Mouse (Mus musculus): ENCODE results near the gene Aknad1.

GRCm38 (mm10) chr3:108766943-108767342 lies 27.5 kb downstream of the Aknad1 start:
- TF ChIP-seq CTCF (IDR thresholded peaks at IDR 0.05; ENCODE audit: borderline replicate concordance, insufficient read depth, low read length) = no peak
- no peak for TF ChIP-seq POLR2A (IDR thresholded peaks at IDR 0.05; ENCODE audit: low read depth, low read length)

Data from embryonic fibroblast, embryonic 13.5 days (primary cell).